Mouse (Mus musculus) CD4-positive naive resting alpha-beta T cell, adult 76 days (primary cell): ENCODE data around the gene Lrrc3c. TPM values are rescaled to one million over a fixed set of nuclear protein-coding genes. Genes with fewer than 3 reads are reported as not detected.

Experiments
- total RNA-seq: library from RNA; stranded (reverse); gene quantifications from one replicate; pipeline ENCODE4 v1.2.4, GENCODE M21; 2023

Gene Lrrc3c
- not detected for total RNA-seq

GRCm38 (mm10) chr11:98597991-98598390 is at the start of gene Lrrc3c:
TSS of gene Lrrc3c (plus strand) at chr11:98598291.

GRCm38 (mm10) chr11:98550975-98551828 is 46.9 kb upstream of the Lrrc3c start, which contains the start of gene Zpbp2:
TSS of gene Zpbp2 (plus strand) at chr11:98551097.

GRCm38 (mm10) chr11:98586892-98587563 is 11.1 kb upstream of the Lrrc3c start, which contains the start of gene Ormdl3:
TSS of gene Ormdl3 (minus strand) at chr11:98587368.

DNA sequence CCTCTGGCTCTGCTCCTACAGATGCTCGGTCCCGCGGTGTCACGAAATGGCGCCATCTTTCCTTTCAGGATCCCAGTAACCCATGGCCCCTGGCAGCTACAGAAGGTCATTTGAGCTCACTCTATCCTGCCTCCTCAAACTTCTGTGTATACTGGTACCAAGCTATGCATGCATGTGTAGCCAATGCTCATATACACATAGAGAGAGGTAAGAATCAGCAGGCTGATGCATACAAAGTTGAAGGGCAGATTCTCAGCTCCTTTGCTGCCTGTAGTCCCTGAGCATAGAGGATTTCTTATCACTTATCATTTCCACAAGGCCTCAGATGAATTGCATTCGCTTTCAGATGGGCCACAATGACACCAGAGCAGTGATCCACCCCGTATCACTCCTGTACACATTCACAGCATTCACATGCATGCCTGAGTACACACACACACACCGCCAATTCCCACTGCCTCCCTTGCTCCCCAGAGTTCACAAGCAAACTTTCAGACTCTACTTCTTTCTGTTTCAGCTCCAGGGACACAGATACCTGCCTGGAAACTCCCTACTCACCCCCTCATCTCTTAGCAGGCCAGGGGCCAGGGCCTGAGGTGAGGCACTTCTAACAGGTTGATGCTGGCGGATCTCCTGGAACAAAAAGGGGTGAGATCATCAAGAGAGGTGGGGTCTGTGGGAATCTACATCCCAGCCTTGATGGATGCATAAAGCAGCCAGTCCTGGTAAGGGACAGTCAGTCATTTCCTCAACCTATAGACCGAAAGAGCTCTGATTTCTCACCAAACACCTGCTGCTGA is 27.7 kb downstream of the Lrrc3c start, which contains the start of the genes Gm12355 and Gsdma3:
Gene Gm12355 (minus strand): TSS at position 51 of the 800 bp plus-strand sequence.
Gene Gsdma3 (plus strand): TSS at position 750 of the 800 bp plus-strand sequence.

DNA sequence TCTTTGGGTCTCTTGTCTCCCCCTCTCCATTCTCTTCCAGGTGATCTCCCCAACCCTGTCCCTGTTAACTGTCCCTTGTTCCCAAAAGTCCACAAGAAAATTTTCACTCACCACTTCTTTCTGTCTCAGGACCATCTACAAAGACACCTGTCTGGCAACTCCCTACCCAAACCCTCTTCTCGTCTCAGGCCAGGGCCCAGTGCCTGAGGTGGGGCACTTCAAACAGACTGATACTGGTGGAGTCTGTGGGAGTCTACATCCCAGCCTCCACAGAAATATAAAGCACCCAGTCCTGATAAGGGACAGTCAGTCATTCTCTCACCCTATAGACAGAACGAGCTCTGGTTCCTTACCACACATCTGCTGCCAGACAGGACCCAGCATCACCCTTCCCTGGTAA is 48.4 kb downstream of the Lrrc3c start, which contains the start of gene Gsdma2:
Gene Gsdma2 (plus strand): TSS at position 301 of the 400 bp plus-strand sequence.

Other genes starting within 250 kb of the Lrrc3c start
- not detected for gene Ppp1r1b, start 249.9 kb upstream of the Lrrc3c start, total RNA-seq
- 32.2 TPM for gene Stard3, start 239.9 kb upstream of the Lrrc3c start, total RNA-seq
- not detected for gene Tcap, start 214.5 kb upstream of the Lrrc3c start, total RNA-seq
- gene Pnmt, start 211.8 kb upstream of the Lrrc3c start, total RNA-seq: not detected
- gene Pgap3, start 197.8 kb upstream of the Lrrc3c start, total RNA-seq: 9.3 TPM
- gene Erbb2, start 185.8 kb upstream of the Lrrc3c start, total RNA-seq: 0.15 TPM
- 44.5 TPM for gene Mien1, start 159.3 kb upstream of the Lrrc3c start, total RNA-seq
- 2.7 TPM for gene Grb7, start 151.9 kb upstream of the Lrrc3c start, total RNA-seq
- 154 TPM for gene Ikzf3, start 52.3 kb upstream of the Lrrc3c start, total RNA-seq
- gene Zpbp2, start 47.2 kb upstream of the Lrrc3c start, total RNA-seq: 3.7 TPM
- gene Ormdl3, start 10.9 kb upstream of the Lrrc3c start, total RNA-seq: 19.4 TPM
- 21.9 TPM for gene Gm12355, start 27.4 kb downstream of the Lrrc3c start, total RNA-seq
- gene Gsdma3, start 28.1 kb downstream of the Lrrc3c start, total RNA-seq: 0.64 TPM
- gene Gsdma2, start 48.5 kb downstream of the Lrrc3c start, total RNA-seq: not detected
- gene Gsdma, start 66.1 kb downstream of the Lrrc3c start, total RNA-seq: not detected
- 77.8 TPM for gene Psmd3, start 84.3 kb downstream of the Lrrc3c start, total RNA-seq
- not detected for gene Csf3, start 103.0 kb downstream of the Lrrc3c start, total RNA-seq
- gene Med24, start 131.1 kb downstream of the Lrrc3c start, total RNA-seq: 77.9 TPM
- gene Thra, start 142.3 kb downstream of the Lrrc3c start, total RNA-seq: 30.2 TPM
- 4.3 TPM for gene Nr1d1, start 177.0 kb downstream of the Lrrc3c start, total RNA-seq
- 107 TPM for gene Msl1, start 197.2 kb downstream of the Lrrc3c start, total RNA-seq
- 108 TPM for gene Casc3, start 206.6 kb downstream of the Lrrc3c start, total RNA-seq
- gene Rapgefl1, start 238.5 kb downstream of the Lrrc3c start, total RNA-seq: 0.62 TPM